Mouse (Mus musculus): Measurements from ENCODE around the gene Uxs1.

GRCm38 (mm10) chr1:43754448-43755312 is 72.9 kb downstream of the Uxs1 start:
- TF ChIP-seq POLR2A (IDR thresholded peaks at IDR 0.05; ENCODE audit: low read depth, low read length) (no peak), CTCF (IDR thresholded peaks at IDR 0.05; ENCODE audit: borderline replicate concordance, insufficient read depth, low read length) (no peak)
